Mouse (Mus musculus) hindlimb bud, embryonic 11.5 days (tissue): ENCODE results near the gene Rps6kb1.

Experiments
- DNase-seq: peaks from one replicate; pipeline ENCODE4 v3.0.0-alpha.2; 2012; ENCODE audit warnings: low read depth, low spot score; ENCODE audit errors: extremely low spot score

Rps6kb1 gene

GRCm38 (mm10) chr11:86544639-86545299 lies at the start of gene Rps6kb1, which contains the start of gene Tubd1:
Gene Rps6kb1, minus strand, starts transcription at chr11:86544805.
Gene Tubd1, plus strand, starts transcription at chr11:86544991.
- peak; percentile 98 for DNase-seq

DNA sequence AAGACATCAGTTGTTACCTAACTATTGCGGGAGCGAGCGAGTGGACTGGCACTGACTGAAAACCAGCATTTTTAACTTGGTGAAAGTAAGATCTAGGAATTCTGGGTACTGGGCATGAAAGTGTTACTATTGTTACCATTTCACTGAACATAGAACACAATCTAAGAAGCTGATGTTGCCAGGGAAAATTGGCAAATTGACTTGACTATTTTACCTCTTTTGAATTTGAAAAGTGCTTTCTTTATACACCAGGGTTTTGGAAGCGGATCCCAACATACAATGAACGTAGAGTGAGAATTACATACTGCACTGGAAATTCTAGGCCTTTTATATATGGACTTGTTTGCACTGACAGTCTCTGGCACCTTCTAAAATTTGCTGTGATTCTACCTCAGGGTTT lies 48.8 kb upstream of the Rps6kb1 start:
- no peak for DNase-seq

DNA sequence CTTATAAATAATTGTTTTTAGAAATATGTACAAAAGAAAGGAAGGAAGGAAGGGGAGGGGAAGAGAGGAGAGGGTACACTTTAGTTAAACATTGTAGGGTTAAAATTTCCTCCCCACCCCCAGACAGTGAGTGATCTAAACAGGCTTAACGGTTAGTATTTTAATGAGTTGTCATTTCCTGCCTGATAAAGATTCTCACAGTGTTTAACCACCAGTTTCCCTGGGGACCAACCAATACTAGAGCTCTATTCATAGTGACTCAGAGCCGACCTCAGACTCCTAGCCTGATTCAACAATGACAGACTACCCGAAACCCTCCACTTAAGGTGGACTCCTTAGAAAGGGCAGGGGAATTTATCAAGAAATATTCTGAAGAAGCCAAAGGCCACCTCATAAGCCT lies 48.4 kb upstream of the Rps6kb1 start:
- no peak for DNase-seq

GRCm38 (mm10) chr11:86591931-86592616 lies 47.5 kb upstream of the Rps6kb1 start:
- no peak for DNase-seq

DNA sequence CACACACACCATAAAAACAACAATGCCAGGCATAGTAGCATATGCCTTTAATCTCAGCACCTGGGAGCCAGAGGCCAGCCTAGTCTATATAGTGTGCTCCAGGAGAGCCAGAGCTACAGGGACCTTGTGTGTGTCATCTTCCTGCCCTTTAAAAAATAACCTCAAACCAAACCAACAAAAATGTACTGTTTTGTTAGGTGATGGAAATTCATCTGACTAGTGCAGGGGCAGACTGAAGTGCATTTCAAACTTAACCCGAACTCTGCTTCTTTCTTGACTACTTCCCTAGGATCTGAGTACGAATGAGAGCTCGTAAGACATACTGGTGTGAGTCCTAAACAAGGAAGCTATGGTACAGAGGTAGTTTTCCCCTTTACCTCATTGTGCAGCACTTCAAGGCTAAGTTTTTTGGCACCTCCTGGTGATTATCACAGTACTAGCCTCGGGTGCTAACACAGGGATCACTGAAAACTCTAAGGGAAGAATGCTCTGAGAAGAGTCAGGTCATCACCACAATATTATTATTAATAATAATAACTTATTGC lies 46.8 kb upstream of the Rps6kb1 start:
- no peak for DNase-seq

DNA sequence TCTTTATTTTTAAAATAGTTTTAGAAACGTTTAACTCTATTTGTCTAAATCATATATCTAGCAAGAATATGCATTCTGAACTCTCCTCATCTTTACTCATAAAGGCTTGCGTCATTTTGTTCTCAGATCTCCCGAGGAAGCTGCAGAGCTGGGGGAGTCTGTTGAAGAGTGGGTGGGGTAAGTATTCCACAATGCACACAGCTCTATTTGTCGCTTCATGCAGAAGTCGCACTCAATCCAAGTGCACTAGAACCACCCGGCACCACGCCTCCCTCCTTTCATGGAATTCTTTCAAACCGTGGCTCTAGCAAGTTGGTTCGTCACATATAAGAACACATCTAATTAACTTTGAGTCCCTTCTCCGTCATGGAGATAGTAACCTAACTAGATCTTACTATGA lies 46.0 kb upstream of the Rps6kb1 start:
- DNase-seq, result no peak

GRCm38 (mm10) chr11:86590066-86590465 lies 45.5 kb upstream of the Rps6kb1 start:
- no peak for DNase-seq

GRCm38 (mm10) chr11:86588583-86589298 lies 44.1 kb upstream of the Rps6kb1 start:
- DNase-seq, result no peak

DNA sequence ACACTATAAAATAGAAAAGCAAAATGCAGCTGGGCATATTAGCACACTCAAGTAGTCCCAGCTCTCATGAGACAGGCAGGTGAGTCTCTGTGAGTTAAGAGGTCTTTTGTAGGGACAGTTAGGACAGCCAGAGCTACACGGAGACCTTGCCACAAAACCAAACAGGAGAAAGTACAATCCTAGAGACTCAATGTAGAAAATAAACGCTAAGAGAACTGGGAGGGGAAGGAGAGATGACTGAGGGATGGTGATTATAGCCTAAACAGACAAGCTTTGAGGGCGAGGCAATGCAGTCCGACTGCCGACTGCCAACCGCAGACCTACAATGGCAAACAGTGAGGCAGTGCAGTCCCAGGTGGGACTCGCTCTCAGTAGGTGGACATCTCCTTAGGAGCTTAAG lies 43.2 kb upstream of the Rps6kb1 start:
- DNase-seq, result no peak

DNA sequence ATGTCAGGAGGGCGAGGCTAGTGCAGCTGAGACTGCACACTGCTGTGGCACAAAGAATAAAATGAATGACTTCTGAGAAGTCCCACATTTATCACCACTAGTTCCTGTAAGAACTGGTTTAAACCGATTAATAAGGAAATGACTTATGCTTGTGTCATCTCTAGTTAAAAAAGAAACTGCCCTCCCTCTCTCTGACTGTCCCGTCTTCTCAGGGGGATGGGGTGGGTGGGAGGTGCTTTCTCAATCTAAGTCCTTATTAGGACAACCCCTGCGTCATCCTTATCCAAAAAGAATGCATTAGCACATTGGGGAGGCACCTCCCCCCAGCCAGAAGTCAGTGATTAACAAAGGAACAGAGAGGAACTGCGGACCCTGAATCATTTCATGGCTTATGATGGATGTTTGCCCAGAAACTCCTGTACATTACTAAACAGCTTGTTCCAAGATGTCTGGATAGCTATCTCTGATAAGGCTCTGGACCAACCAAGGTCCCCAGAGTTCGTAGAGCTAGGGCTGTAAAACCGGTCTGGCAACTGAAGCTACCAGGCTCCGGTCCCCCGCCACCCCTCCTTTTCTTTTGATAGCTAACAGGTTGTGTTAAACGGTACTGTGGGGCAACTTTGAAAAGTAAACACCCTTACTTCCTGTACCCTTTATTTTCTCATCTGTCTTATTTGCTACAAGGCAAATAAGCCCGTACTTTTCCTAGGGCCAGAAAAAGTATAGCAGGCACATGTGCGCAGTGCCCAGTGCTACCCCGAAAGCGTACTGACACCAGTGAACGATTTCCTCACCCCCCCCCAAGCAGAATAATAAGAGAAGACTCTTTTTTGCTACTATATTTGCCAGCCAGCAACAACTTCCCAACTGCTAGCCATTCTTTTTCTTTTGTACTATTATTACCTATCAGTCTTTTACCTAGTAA lies 42.5 kb upstream of the Rps6kb1 start:
- DNase-seq, result no peak

GRCm38 (mm10) chr11:86586177-86586867 lies 41.7 kb upstream of the Rps6kb1 start:
- no peak for DNase-seq

- no peak for DNase-seq
Observed at GRCm38 (mm10) chr11:86585598-86585984, 41.0 kb upstream of the Rps6kb1 start.

DNA sequence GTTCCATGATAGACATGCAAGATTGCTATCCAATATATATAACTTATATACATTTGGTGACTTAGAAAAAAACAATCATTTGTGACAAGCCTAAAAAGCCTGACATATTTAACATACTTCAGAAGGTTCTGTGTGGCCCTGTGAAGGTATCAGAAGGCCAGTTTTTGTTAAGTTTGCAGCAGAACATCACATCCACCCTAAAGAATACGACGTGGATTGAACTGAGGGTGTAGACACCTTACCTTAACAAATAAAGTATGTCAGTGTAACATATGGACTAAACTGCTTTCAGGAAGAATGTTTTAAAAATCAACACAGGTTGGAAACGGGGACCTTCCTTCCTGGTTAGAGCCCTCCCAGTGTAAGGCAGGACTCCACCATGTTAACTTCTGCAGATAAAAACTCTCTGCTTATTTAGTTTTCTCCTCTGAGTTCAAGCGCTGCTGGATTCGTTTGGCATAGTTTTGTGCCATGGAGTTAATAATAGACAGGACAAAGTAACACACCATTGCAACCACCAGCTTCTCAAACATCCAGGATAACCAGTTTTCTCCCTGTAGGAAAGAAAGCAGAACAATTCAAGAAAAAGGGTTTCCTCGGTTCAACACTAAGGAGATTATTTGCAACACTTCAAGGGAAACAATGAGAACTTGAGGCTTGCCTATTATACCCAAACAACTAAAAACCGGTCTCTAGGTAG lies 40.4 kb upstream of the Rps6kb1 start:
- DNase-seq, result no peak

- no peak for DNase-seq
Observed at GRCm38 (mm10) chr11:86583990-86584897, 39.6 kb upstream of the Rps6kb1 start.

- DNase-seq, result no peak
Observed at GRCm38 (mm10) chr11:86583313-86583825, 38.8 kb upstream of the Rps6kb1 start.

- no peak for DNase-seq
Observed at GRCm38 (mm10) chr11:86582543-86583260, 38.1 kb upstream of the Rps6kb1 start.

- no peak for DNase-seq
Observed at GRCm38 (mm10) chr11:86581943-86582542, 37.4 kb upstream of the Rps6kb1 start.
